Mouse (Mus musculus) lung, postnatal 0 days (tissue): ENCODE measurements around the gene Loxl3.

ENCODE experiments used
- CTCF ChIP-seq: IDR thresholded peaks from 2 replicates; pipeline ENCODE4 v1.5.1; 2016; ENCODE audit warnings: antibody characterized with exemption, mild to moderate bottlenecking
- EP300 ChIP-seq: IDR thresholded peaks from 2 replicates; pipeline ENCODE4 v1.6.1; 2016; ENCODE audit warnings: antibody characterized with exemption, mild to moderate bottlenecking, control low read depth

DNA sequence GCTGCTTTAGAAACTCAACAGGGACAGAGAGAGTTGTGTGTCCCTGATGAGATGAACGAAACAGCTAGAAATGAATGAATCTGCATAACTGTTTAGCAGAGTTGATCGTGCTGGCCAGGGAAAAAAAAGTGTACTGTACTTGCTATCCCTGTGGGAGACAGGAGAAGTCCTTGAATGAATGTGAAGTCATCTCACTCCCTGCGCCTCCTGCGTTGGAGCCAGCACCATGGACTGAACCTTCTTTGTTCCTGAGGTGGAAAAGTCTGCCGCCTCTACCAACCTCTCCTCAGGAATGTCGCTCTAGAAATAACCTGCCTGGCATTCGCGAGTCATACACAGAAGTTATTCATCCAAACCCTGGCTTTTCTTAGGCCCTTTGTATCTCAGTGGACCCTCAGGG is 34.0 kb upstream of the Loxl3 start:
- TF ChIP-seq CTCF (no peak), EP300 (no peak)
